Mouse (Mus musculus) lung, postnatal 36 days (tissue): Measurements from ENCODE around the gene Fbxw21.
"Not testable (repeated sequence)": the region's sequence is repeated elsewhere in the genome, so short reads cannot be mapped to it uniquely, and the experiment has no call there.

Experiments used
- DNase-seq: peaks from one replicate; pipeline ENCODE4 v3.0.0; 2022; ENCODE audit warnings: mixed read lengths

The Fbxw21 gene

DNA sequence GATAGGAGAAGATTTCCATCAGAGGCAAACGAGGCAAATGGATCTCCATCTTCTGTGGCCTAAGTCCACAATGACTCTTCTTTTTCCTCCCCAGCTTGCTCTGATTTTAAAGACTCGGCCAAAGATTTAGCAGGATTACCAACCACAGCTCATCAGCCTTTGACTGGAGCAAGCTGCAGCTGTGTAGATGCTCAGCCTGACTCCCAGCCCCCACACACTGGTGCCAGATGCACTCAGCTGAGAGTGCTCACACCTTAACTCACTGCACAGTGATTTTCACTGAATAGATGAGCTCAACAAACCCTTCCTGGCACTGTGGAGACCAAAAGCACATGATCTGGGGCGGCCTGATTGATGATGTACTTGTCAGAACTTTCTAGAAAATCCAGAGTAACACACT is at the start of gene Fbxw21:
Gene Fbxw21, minus strand, starts transcription at position 101 of the 400 bp plus-strand sequence.
- DNase-seq, result no peak

- not testable (repeated sequence) for DNase-seq
These were observed 39.5 kb upstream of the Fbxw21 start for GRCm38 (mm10) chr9:109201347-109201746.

- no peak for DNase-seq
These were observed 38.5 kb upstream of the Fbxw21 start for GRCm38 (mm10) chr9:109200349-109200748.

DNA sequence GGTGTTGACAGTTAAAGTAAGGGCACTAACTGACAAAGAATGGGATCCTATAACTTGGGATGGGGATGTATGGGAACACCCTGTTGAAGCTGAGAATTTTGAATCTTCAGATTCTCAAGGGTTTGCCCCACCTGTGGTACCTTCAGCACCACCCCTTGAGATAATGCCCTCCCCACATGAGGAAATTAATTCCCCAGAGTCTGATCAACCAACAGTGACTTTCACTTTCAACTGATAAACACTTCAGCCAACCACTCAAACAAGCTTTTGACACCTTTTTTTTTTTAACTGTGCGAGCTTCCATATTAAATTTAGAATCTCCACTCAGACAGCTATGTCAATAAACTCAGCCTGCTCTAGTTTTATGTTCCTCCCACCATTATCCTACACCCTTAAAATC is 37.5 kb upstream of the Fbxw21 start:
- DNase-seq, result no peak

- not testable (repeated sequence) for DNase-seq
These were observed 34.0 kb upstream of the Fbxw21 start, which contains the start of gene Fbxw13 for GRCm38 (mm10) chr9:109195875-109196274. Gene Fbxw13, minus strand, starts transcription at chr9:109195975.

- no peak for DNase-seq
These were observed 15.4 kb upstream of the Fbxw21 start for GRCm38 (mm10) chr9:109177208-109177607.

- DNase-seq, result no peak
These were observed 14.5 kb upstream of the Fbxw21 start for GRCm38 (mm10) chr9:109176301-109176700.

GRCm38 (mm10) chr9:109167316-109167715 is 5.5 kb upstream of the Fbxw21 start:
- no peak for DNase-seq

DNA sequence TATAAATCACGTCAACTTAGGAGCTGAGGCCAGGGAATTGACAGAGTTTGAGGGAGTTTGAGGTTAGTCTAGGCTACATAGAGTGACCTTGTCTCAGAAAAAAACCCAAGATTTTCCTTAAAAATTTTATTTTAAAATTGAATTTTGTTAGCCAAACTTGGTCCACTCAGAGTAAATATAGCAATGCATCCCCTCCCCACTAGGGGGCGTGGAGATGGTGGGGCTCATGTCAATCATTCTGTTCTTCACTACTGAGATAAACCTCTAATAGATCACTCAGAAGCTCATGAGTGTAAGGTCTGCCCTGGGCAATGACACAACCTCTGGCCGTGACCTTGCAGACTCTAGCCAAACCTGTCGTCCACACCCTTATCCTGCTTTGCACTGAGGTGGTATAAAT is 21.4 kb downstream of the Fbxw21 start:
- not testable (repeated sequence) for DNase-seq

- no peak for DNase-seq
These were observed 31.8 kb downstream of the Fbxw21 start for GRCm38 (mm10) chr9:109130076-109130475.

DNA sequence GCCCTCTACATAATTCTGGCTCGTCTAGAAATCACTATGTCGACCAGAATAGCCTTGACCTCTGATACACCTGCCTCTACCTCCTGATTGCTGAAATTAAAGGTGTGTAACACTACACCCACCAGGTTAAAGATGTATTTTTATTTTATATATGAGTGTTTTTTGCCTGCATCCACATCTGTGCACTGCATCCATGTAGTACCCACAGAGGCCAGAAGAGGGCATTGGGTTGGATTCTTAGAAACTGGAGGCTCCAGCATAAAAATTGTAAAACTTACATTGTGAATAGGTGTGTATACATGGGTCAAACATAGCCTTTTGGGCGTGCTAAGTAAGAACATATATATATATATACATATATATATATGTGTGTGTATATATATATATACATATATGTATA is 33.6 kb downstream of the Fbxw21 start:
- DNase-seq, result peak; percentile 65

DNA sequence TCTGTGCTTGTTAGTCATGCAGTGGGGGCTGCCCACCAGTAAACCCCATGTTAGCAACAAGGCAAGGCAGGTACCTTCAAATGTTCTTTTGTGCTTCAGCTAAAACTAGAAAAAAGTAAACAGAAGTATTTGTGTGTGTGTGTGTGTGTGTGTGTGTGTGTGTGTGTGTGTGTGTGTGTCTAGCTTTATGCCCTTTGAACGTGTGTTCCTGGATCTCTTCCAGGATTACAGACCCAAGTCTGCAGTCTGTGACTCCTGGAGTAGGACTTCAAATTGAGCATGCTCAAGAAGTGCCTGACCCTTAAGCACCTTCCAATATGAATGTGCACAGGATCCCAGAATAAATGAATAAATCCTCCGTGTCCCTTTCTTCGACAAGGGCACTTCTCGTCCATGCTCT is 34.8 kb downstream of the Fbxw21 start:
- DNase-seq, result no peak

GRCm38 (mm10) chr9:109125481-109125880 is 36.4 kb downstream of the Fbxw21 start:
- no peak for DNase-seq

- no peak for DNase-seq
These were observed 36.8 kb downstream of the Fbxw21 start for GRCm38 (mm10) chr9:109125043-109125442.

DNA sequence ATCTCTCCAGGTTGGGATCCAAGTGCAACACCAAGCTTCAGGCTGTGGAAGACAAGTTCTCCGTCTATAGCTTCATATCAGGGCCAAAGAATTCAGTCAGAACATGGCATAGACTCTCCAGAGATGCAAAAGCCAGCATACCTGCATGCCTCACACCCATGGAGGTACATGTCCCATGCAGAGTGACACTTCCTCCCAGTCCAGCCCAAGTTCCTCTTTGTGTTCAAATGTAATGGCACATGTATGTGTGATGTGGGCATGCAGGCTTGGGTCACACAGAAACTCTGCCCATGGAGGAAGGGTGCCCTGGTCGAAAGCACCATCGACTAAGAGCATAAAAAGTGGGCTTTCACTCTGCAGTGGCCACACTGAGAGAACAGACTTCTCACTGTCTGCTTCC is 37.7 kb downstream of the Fbxw21 start:
- DNase-seq, result no peak

DNA sequence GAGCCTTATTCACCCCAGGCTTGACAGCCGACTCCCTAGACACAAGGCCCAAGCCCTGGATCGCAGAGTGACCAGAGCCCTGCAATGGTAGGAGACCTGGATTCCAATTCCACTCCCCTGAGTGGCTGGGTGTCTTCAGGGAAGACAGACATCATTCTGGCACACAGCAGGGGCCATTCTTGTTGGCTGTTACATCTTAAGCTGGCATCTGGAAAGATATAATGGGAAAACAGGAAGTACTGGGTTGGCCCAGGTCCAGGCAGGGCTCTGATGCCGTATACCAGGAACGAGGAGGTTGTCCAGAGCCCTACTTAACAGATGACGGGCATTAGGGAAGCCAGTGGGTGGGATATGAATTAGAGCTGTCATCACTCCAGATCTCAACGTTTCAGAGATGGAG is 38.6 kb downstream of the Fbxw21 start:
- peak; percentile 45 for DNase-seq

GRCm38 (mm10) chr9:109122553-109123085 is 39.2 kb downstream of the Fbxw21 start:
- peak; percentile 61 for DNase-seq

GRCm38 (mm10) chr9:109120956-109121355 is 40.9 kb downstream of the Fbxw21 start:
- DNase-seq, result no peak

DNA sequence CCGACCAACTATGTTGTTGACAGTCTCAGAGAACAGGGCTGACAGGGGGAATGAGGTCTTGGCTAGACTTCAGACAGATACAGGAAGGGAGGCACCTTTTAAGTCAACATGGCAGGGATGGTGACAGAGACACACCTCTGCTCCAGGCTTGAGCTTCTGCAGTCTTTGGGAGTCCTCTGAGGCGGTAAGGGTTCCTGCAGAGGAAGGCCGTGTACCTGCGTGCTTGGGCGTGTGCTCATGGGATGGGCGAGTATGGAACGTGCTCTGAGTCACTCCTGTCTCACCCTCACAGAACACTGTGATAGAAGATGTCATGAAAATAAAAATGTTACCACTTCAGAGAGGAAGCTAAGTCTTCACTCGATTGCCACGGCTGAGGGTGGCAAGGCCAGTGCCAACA is 42.3 kb downstream of the Fbxw21 start:
- no peak for DNase-seq

- DNase-seq, result peak; percentile 77
These were observed 43.7 kb downstream of the Fbxw21 start for GRCm38 (mm10) chr9:109118106-109118505.

DNA sequence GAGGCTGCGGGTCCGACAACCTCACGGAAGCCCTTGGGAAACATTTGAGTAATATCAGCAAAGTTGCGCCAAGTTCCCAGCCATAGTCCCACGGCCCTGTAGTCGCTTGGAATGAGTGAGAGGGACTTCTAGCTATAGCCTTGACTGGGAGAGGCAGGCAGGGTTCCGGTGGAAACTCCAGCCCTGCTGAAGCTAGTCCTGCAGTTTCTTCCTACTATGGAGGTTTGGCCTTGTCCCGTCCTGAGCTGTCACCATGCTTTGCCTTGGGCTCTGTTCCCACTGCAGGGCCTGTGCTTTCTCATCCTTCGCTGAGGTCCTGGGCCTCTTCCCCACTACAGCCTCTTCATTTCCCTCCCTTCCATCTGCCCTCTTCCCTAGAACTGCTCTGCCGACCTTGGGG is 45.6 kb downstream of the Fbxw21 start:
- no peak for DNase-seq

GRCm38 (mm10) chr9:109114871-109115270 is 47.0 kb downstream of the Fbxw21 start:
- DNase-seq, result no peak

GRCm38 (mm10) chr9:109114276-109114675 is 47.6 kb downstream of the Fbxw21 start:
- no peak for DNase-seq

DNA sequence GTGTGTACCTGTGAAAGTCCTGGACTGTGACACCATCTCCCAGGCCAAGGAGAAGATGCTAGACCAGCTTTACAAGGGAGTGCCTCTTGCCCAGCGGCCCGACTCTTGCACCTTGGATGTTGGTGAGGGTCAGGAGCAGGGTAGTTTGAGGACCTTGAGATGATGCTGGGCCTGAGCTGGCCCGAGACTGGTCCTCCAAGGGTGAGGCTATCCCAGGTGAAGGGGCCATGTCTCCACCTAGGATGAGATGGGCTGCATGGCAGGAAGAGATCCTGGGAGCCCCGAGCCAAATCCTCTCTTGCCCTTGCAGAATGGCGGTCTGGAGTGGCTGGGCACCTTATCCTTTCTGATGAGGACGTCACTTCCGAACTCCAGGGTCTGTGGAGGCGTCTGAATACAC is 48.5 kb downstream of the Fbxw21 start:
- DNase-seq, result no peak

- DNase-seq, result no peak
These were observed 50.2 kb downstream of the Fbxw21 start for GRCm38 (mm10) chr9:109111591-109111990.
